Mouse (Mus musculus) gastrocnemius, postnatal 4 days (tissue): Measurements from ENCODE around the gene Vmn1r103. TPM values are rescaled to one million over a fixed set of nuclear protein-coding genes. Genes with fewer than 3 reads are reported as not detected.
"Not testable (repeated sequence)": the region's sequence is repeated elsewhere in the genome, so short reads cannot be mapped to it uniquely, and the experiment has no call there.

ENCODE experiments used
- DNase-seq, 2 experiments: peaks; one replicate each; pipeline ENCODE4 v3.0.0; 2021 to 2022; ENCODE audit warnings: low spot score in 2 of 2, mixed read lengths in 2 of 2
- long read RNA-seq, 2 experiments: library from polyadenylated mRNA; stranded (forward); transcript quantifications; one replicate each; pipeline ENCODE4 v2.0.0; 2021
- total RNA-seq, 2 experiments: library from RNA; stranded (reverse); gene quantifications; 2 replicates each; pipeline ENCODE4 v1.2.3; 2021

Vmn1r103 gene
- total RNA-seq, result not detected
- long read RNA-seq, experiment 1, result 0 reads
- long read RNA-seq, experiment 2, result 0 reads

DNA sequence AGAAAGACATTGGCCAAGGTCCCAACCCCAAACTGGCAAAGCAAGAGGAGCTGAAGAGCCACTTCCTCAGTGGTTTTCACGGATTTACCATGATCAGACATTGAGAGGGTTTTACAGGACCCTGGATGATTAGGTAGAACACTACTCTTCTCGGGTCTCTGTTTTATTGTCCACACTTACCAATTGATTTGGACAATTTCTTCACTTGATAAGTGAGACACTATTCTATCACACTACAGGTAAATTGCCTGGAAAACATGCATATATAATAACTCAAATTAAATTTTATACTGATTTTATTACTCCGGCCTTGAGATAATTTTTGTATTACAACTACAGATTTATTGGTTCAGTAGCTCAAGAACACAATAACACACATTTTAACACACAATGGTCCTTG lies at the start of gene Vmn1r103:
Gene Vmn1r103 (minus strand): TSS at position 101 of the 400 bp plus-strand sequence.
- not testable (repeated sequence) for DNase-seq

DNA sequence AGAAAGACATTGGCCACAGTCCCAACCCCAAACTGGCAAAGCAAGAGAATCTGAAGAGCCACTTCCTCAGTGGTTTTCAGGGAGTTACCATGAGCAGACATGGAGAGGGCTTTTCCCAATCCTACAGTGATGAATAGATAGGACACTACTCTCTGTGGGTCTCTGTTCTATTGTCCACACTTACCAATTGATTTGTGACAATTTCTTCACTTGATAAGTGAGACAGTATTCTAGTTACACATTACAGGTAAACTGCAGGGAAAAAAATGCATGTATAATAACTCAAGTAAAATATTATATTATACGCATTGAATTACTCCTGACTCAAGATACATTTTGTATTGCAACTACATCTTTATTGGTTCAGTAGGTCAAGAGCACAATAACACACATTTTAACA lies 35.3 kb upstream of the Vmn1r103 start, which contains the start of gene Gm5726:
Gene Gm5726 (minus strand): TSS at position 101 of the 400 bp plus-strand sequence.
- not testable (repeated sequence) for DNase-seq

DNA sequence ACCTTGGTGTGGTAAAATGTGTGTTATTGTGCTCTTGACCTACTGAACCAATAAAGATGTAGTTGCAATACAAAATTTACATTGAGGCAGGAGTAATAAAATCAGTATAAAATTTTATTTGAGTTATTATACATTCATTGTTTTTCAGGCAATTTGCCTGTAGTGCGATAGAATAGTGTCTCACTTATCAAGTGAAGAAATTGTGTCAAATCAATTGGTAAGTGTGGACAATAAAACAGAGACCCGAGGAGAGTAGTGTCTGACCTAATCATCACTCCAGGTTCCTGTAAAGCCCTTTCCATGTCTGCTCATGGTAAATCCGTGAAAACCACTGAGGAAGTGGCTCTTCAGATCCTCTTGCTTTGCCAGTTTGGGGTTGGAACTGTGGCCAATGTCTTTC lies 23.2 kb upstream of the Vmn1r103 start, which contains the start of gene Vmn1r104:
Gene Vmn1r104 (plus strand): TSS at position 301 of the 400 bp plus-strand sequence.
- DNase-seq, result not testable (repeated sequence)

DNA sequence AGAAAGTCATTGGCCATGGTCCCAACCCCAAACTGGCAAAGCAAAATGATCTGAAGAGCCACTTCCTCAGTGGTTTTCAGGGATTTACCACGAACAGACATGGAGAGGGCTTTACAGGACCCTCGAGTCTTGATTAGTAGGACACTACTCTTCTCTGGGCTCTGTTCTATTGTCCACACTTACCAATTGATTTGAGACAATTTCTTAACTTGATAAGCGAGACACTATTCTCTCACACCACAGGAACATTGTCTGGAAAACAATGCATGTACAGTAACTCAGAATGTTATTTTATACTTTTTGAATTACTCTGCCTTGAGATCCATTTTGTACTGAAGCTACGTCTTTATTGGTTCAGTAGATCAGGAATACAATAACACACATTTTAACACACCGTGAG lies 35.5 kb downstream of the Vmn1r103 start, which contains the start of gene Gm10670:
Gene Gm10670 (minus strand): TSS at position 101 of the 400 bp plus-strand sequence.
- DNase-seq, result not testable (repeated sequence)

Other genes starting within 250 kb of the Vmn1r103 start
- gene Gm5890, start 247.7 kb downstream of the Vmn1r103 start, total RNA-seq, result not detected
- not detected for gene Gm4133, start 176.5 kb downstream of the Vmn1r103 start, total RNA-seq
- gene Gm5728, start 135.1 kb downstream of the Vmn1r103 start, total RNA-seq, result not detected
- gene Vmn1r100, start 92.6 kb downstream of the Vmn1r103 start, total RNA-seq, result not detected
- not detected for gene Vmn1r101, start 67.9 kb downstream of the Vmn1r103 start, total RNA-seq
- gene Gm10670, start 35.6 kb downstream of the Vmn1r103 start, total RNA-seq, result not detected
- gene Vmn1r104, start 23.3 kb upstream of the Vmn1r103 start, total RNA-seq, result not detected
- not detected for gene Gm5726, start 35.2 kb upstream of the Vmn1r103 start, total RNA-seq
- not detected for gene Gm4141, start 65.7 kb upstream of the Vmn1r103 start, total RNA-seq
- not detected for gene Gm4513, start 88.5 kb upstream of the Vmn1r103 start, total RNA-seq
- gene Vmn1r107, start 158.4 kb upstream of the Vmn1r103 start, total RNA-seq, result not detected
- not detected for gene Vmn1r111, start 192.7 kb upstream of the Vmn1r103 start, total RNA-seq
- not detected for gene Gm10668, start 220.1 kb upstream of the Vmn1r103 start, total RNA-seq